Mouse (Mus musculus) liver, embryonic 12.5 days (tissue): ENCODE results near the gene Xdh. TPM values are rescaled to one million over a fixed set of nuclear protein-coding genes. Genes with fewer than 3 reads are reported as not detected.
A peak's percentile ranks its signal among the peaks of the same experiment; 100 is the strongest.
"Not testable (repeated sequence)": the region's sequence is repeated elsewhere in the genome, so short reads cannot be mapped to it uniquely, and the experiment has no call there.

Source experiments
- ATAC-seq: fragments of 200-750 bp; cut with Nextera tagmentation; 2 replicates; pipeline ENCODE4 v1.8.0; 2017; ENCODE audit warnings: moderate number of reproducible peaks, mild to moderate bottlenecking, moderate library complexity
- H3K27ac ChIP-seq: fragments of 300-500 bp; sonication (generic); 2 replicates; pipeline ENCODE4 v1.5.1; 2016; ENCODE audit warnings: mild to moderate bottlenecking
- H3K27me3 ChIP-seq: fragments of 300-500 bp; sonication (generic); replicated peaks from 2 replicates; pipeline ENCODE4 v1.6.1; 2016; ENCODE audit warnings: mild to moderate bottlenecking, moderate library complexity
- H3K36me3 ChIP-seq: fragments of 300-500 bp; sonication (generic); 2 replicates; pipeline ENCODE4 v1.6.1; 2016; ENCODE audit warnings: mild to moderate bottlenecking, moderate library complexity
- H3K4me1 ChIP-seq: fragments of 300-500 bp; sonication (generic); 2 replicates; pipeline ENCODE4 v1.6.1; 2016
- H3K4me2 ChIP-seq: fragments of 300-500 bp; sonication (generic); 2 replicates; pipeline ENCODE4 v1.6.1; 2016; ENCODE audit warnings: mild to moderate bottlenecking, moderate library complexity
- H3K4me3 ChIP-seq: fragments of 300-500 bp; sonication (generic); 2 replicates; pipeline ENCODE4 v1.5.1; 2016; ENCODE audit warnings: mild to moderate bottlenecking, moderate library complexity
- H3K9ac ChIP-seq: fragments of 300-500 bp; sonication (generic); 2 replicates; pipeline ENCODE4 v1.6.1; 2016; ENCODE audit warnings: mild to moderate bottlenecking, moderate library complexity
- H3K9me3 ChIP-seq: fragments of 300-500 bp; sonication (generic); replicated peaks from 2 replicates; pipeline ENCODE4 v1.6.1; 2016; ENCODE audit warnings: mild to moderate bottlenecking, moderate library complexity
- WGBS: fragments of 180-500 bp; shearing (Covaris S2); methylation state at CpG from one replicate; pipeline ENCODE4 v1.1.7; 2016; ENCODE audit not compliant: insufficient replicate concordance; 5-methylcytosine and 5-hydroxymethylcytosine counted together
- polyA plus RNA-seq: library from polyadenylated mRNA; unstranded; fragments of >200 nt; fragmentation: Nextera tagmentation; extraction: Ambion mirVana; gene quantifications from 2 replicates; pipeline ENCODE4 v1.2.1, GENCODE M21; 2016

Gene Xdh
- polyA plus RNA-seq, 1 experiment from 2014 or later = 0.35 TPM

- Histone ChIP-seq H3K36me3 (no peaks in the 10 kb centered on the region), H3K27ac (no peak overlapping the region), H3K9ac (no peak overlapping the region), H3K4me2 (no peak overlapping the region), H3K4me3 (no peak overlapping the region), H3K27me3 (no peaks in the 10 kb centered on the region), H3K9me3 (peaks cover 10% of the 10 kb centered on the region; the same call in 1 of the 2 replicates), H3K4me1 (no peaks in the 10 kb centered on the region)
- no peak for ATAC-seq
- 55% methylated on average over 4 of the region's 4 CpGs for WGBS
These were observed 74.7 kb downstream of the Xdh start for GRCm38 (mm10) chr17:73875268-73875667.

GRCm38 (mm10) chr17:73870956-73871605 lies 78.9 kb downstream of the Xdh start:
- H3K9me3 ChIP-seq = peaks cover 10% of the 10 kb centered on the region; the same call in 1 of the 2 replicates
- H3K27me3 ChIP-seq = no peaks in the 10 kb centered on the region
- whole genome bisulfite sequencing = 71% methylated on average over 14 of the region's 14 CpGs
- no peak overlapping the region for H3K27ac ChIP-seq
- no peaks in the 10 kb centered on the region for H3K4me1 ChIP-seq
- no peak for ATAC-seq
- H3K9ac ChIP-seq = no peak overlapping the region
- no peak overlapping the region for H3K4me3 ChIP-seq
- no peak overlapping the region for H3K4me2 ChIP-seq
- H3K36me3 ChIP-seq = no peaks in the 10 kb centered on the region

GRCm38 (mm10) chr17:73869008-73869685 lies 80.8 kb downstream of the Xdh start:
- 63% methylated on average over 9 of the region's 9 CpGs for WGBS

GRCm38 (mm10) chr17:73853717-73854116 lies 96.3 kb downstream of the Xdh start:
- 53% methylated on average over 4 of the region's 4 CpGs for WGBS
- no peaks in the 10 kb centered on the region for H3K36me3 ChIP-seq
- no peaks in the 10 kb centered on the region for H3K4me1 ChIP-seq
- no peak overlapping the region for H3K4me2 ChIP-seq
- no peaks in the 10 kb centered on the region for H3K27me3 ChIP-seq
- H3K4me3 ChIP-seq = no peak overlapping the region
- no peak overlapping the region for H3K27ac ChIP-seq
- peaks cover 5% of the 10 kb centered on the region; the same call in 1 of the 2 replicates for H3K9me3 ChIP-seq
- no peak for ATAC-seq
- H3K9ac ChIP-seq = no peak overlapping the region

More at GRCm38 (mm10) chr17:73869008-73869685, 80.8 kb downstream of the Xdh start:
- Histone ChIP-seq H3K9ac (no peak overlapping the region), H3K4me2 (no peak overlapping the region), H3K27ac (no peak overlapping the region), H3K9me3 (peaks cover 11% of the 10 kb centered on the region; the same call in 1 of the 2 replicates), H3K36me3 (no peaks in the 10 kb centered on the region), H3K4me1 (no peaks in the 10 kb centered on the region), H3K27me3 (no peaks in the 10 kb centered on the region), H3K4me3 (no peak overlapping the region)
- ATAC-seq = no peak

GRCm38 (mm10) chr17:73853041-73853440 lies 97.0 kb downstream of the Xdh start:
- H3K27me3 ChIP-seq = no peaks in the 10 kb centered on the region
- H3K9ac ChIP-seq = no peak overlapping the region
- no peak overlapping the region for H3K27ac ChIP-seq
- H3K9me3 ChIP-seq = peaks cover 5% of the 10 kb centered on the region; the same call in 1 of the 2 replicates
- ATAC-seq = no peak
- no peaks in the 10 kb centered on the region for H3K36me3 ChIP-seq
- WGBS = 75% methylated on average over 11 of the region's 11 CpGs
- no peak overlapping the region for H3K4me2 ChIP-seq
- no peaks in the 10 kb centered on the region for H3K4me1 ChIP-seq
- no peak overlapping the region for H3K4me3 ChIP-seq

GRCm38 (mm10) chr17:73847399-73847798 lies 102.6 kb downstream of the Xdh start:
- no peaks in the 10 kb centered on the region for H3K36me3 ChIP-seq
- no peak overlapping the region for H3K4me2 ChIP-seq
- H3K27ac ChIP-seq = no peak overlapping the region
- H3K9me3 ChIP-seq = no peaks in the 10 kb centered on the region
- H3K4me1 ChIP-seq = no peaks in the 10 kb centered on the region
- no peak overlapping the region for H3K4me3 ChIP-seq
- H3K9ac ChIP-seq = no peak overlapping the region
- 65% methylated on average over 1 of the region's 1 CpGs for WGBS
- ATAC-seq = no peak
- no peaks in the 10 kb centered on the region for H3K27me3 ChIP-seq

- H3K27ac ChIP-seq = no peak overlapping the region
- H3K4me1 ChIP-seq = no peaks in the 10 kb centered on the region
- no peaks in the 10 kb centered on the region for H3K9me3 ChIP-seq
- H3K4me2 ChIP-seq = no peak overlapping the region
- no peak overlapping the region for H3K4me3 ChIP-seq
- H3K36me3 ChIP-seq = no peaks in the 10 kb centered on the region
- H3K9ac ChIP-seq = no peak overlapping the region
- ATAC-seq = no peak
- no peaks in the 10 kb centered on the region for H3K27me3 ChIP-seq
- 39% methylated on average over 3 of the region's 3 CpGs for WGBS
These were observed 104.4 kb downstream of the Xdh start for GRCm38 (mm10) chr17:73845632-73846031.

GRCm38 (mm10) chr17:73842963-73843362 lies 107.0 kb downstream of the Xdh start:
- no peaks in the 10 kb centered on the region for H3K36me3 ChIP-seq
- WGBS = 44% methylated on average over 1 of the region's 1 CpGs
- H3K4me2 ChIP-seq = no peak overlapping the region
- no peak for ATAC-seq
- no peak overlapping the region for H3K4me3 ChIP-seq
- H3K27ac ChIP-seq = no peak overlapping the region
- H3K27me3 ChIP-seq = no peaks in the 10 kb centered on the region
- no peaks in the 10 kb centered on the region for H3K4me1 ChIP-seq
- H3K9me3 ChIP-seq = no peaks in the 10 kb centered on the region
- H3K9ac ChIP-seq = no peak overlapping the region

- H3K9me3 ChIP-seq, H3K27ac ChIP-seq, H3K4me3 ChIP-seq, H3K9ac ChIP-seq, H3K27me3 ChIP-seq, H3K4me1 ChIP-seq, H3K4me2 ChIP-seq, H3K36me3 ChIP-seq, ATAC-seq: not testable (repeated sequence)
- 44% methylated on average over 1 of the region's 1 CpGs for WGBS
These were observed 110.1 kb downstream of the Xdh start for GRCm38 (mm10) chr17:73839876-73840275.

GRCm38 (mm10) chr17:73839086-73839835 lies 110.7 kb downstream of the Xdh start:
- Histone ChIP-seq H3K27ac (peak overlapping the region; percentile 10; the same call in 1 of the 2 replicates), H3K36me3 (no peaks in the 10 kb centered on the region), H3K9me3 (no peaks in the 10 kb centered on the region), H3K4me1 (no peaks in the 10 kb centered on the region), H3K4me3 (no peak overlapping the region), H3K4me2 (no peak overlapping the region), H3K9ac (no peak overlapping the region), H3K27me3 (no peaks in the 10 kb centered on the region)
- no peak for ATAC-seq
- 39% methylated on average over 3 of the region's 3 CpGs for WGBS

GRCm38 (mm10) chr17:73837244-73837643 lies 112.8 kb downstream of the Xdh start:
- Histone ChIP-seq H3K27ac (no peak overlapping the region), H3K27me3 (no peaks in the 10 kb centered on the region), H3K4me3 (no peak overlapping the region), H3K4me2 (no peak overlapping the region), H3K4me1 (no peaks in the 10 kb centered on the region), H3K9ac (no peak overlapping the region), H3K9me3 (no peaks in the 10 kb centered on the region), H3K36me3 (no peaks in the 10 kb centered on the region)
- no peak for ATAC-seq
- WGBS = 75% methylated on average over 4 of the region's 4 CpGs

- no peaks in the 10 kb centered on the region for H3K4me1 ChIP-seq
- H3K9me3 ChIP-seq = no peaks in the 10 kb centered on the region
- H3K4me3 ChIP-seq = no peak overlapping the region
- no peak overlapping the region for H3K27ac ChIP-seq
- peaks cover 2% of the 10 kb centered on the region; the same call in 1 of the 2 replicates for H3K36me3 ChIP-seq
- no peaks in the 10 kb centered on the region for H3K27me3 ChIP-seq
- WGBS = 83% methylated on average over 3 of the region's 3 CpGs
- ATAC-seq = no peak
- H3K9ac ChIP-seq = no peak overlapping the region
- H3K4me2 ChIP-seq = no peak overlapping the region
These were observed 113.4 kb downstream of the Xdh start for GRCm38 (mm10) chr17:73836601-73837000.
